Mouse (Mus musculus): Measurements from ENCODE around the gene Rbfox1.

DNA sequence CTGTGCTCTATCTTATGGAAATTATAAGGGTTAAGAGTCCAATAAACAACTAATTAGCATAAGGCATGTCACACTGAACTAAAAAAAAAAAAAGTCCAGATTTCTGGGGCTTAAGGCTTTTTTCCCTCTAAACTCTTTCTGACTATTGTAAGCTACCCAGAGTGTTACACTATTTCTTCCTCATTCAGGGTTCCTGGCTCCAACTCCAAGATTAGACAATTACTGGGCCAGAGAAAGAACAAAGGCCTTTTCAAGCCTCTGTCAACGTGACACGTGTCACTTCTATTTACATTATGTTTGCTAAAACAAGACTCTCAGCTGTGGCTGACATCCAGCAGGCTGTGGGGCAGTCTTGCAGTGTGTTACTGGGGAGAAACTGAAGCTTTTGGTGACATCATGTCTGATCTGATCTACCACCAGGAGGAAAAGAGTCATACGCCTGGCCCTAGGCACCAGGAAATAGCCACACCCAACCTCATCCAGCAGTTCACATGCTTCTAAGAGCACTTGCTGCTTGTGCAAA, 536.5 kb downstream of the Rbfox1 start:
- TF ChIP-seq CTCF (IDR thresholded peaks at IDR 0.05; ENCODE audit: control insufficient read depth, insufficient read depth, low read length) = no peak
- no peak for TF ChIP-seq POLR2A (IDR thresholded peaks at IDR 0.05; ENCODE audit: borderline replicate concordance, control insufficient read depth, low read depth, low read length)

Measured in bone marrow, adult 2 months (tissue).